Mouse (Mus musculus): ENCODE results near the gene Trib2. TPM values are rescaled to one million over a fixed set of nuclear protein-coding genes. Genes with fewer than 3 reads are reported as not detected.

Gene Trib2
- total RNA-seq, 2 experiments from 2014 or later: 39.1 to 41.1 TPM

DNA sequence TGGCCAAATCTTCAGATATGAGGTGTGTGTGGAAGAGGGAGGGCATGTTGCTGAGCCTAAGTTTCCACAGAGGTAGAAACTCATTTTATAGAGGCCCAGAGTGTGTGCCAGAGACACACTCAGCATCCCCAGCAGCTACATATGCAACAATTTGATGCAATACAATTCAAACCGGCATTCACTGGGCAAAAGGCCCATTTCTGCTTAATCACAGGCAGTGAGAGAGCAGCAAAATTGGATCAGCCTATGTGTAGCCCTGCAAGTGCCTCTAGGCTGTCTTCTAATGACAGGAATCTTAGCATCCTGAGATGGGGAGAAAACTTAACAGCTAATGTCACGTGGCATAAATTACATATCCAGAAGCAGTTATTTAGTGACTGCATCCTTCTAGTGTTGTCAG lies 26.5 kb downstream of the Trib2 start:
- intact Hi-C loops (cut with DNase I): no loop called here
- no peak for DNase-seq (ENCODE audit: low spot score)

DNA sequence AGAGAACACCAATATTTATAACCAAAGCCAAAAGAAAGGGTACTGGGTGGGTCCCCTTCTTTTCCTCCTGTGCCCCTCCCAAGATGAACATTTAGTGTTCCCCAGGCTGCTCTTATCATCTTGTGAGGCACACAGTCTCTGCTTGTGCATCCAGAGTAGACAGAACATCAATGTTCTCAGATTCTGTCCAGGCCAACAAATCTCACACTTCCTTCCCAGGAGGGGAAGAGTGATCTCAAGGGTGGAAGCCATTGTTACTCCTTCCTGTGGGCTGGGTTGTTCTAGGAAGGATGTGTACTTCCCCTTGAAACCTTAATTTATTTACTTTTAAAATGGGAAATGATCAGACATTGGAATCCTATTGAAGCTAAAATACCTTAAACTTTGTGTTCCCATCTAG lies 39.7 kb downstream of the Trib2 start:
- intact Hi-C loops (cut with DNase I): loop anchor here (5.0 kb wide), 1 partner anchor 75 kb away; no protein-coding TSS in a partner anchor
- no peak for DNase-seq (ENCODE audit: low spot score)

DNA sequence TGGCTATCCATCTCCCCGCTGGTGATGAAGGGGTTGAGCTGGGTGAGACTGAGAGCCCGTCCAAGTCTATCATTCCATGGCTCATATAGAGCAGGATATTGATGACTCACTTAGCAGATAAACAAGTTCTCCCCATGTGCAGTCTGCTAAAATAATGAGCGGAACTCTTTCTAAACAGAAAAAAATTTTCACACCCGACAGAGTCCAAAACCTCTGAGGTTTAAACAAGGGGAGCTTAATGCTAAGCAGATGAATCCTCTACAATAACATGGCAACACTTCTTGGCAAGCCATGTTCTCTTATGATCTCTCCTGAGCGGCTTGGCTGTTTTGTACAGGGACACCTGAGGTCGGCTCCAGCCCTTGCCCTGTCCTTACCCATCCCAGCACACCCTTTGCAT lies 45.0 kb downstream of the Trib2 start:
- intact Hi-C loops (cut with DNase I): no loop called here
- DNase-seq (ENCODE audit: low spot score): no peak

DNA sequence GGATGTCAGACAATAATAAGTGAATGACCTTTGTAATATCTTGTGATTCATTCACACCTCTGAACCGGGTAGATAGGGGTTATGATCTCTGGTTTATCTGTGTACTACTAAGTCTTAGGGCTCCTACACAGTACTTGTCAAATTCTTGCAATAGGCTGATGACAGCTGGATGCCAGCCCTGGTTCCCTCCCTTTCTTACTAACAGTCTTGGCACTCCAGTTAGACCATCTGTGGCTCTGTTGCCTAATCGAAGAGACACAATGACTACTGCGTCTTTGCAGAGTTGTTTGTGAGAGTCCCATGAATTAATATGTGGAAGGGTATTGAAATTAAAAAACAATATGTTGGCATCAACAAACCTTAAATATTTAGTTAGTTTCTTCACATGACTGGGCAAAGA lies 48.2 kb downstream of the Trib2 start:
- DNase-seq (ENCODE audit: low spot score): no peak
- intact Hi-C loops (cut with DNase I): no loop called here

DNA sequence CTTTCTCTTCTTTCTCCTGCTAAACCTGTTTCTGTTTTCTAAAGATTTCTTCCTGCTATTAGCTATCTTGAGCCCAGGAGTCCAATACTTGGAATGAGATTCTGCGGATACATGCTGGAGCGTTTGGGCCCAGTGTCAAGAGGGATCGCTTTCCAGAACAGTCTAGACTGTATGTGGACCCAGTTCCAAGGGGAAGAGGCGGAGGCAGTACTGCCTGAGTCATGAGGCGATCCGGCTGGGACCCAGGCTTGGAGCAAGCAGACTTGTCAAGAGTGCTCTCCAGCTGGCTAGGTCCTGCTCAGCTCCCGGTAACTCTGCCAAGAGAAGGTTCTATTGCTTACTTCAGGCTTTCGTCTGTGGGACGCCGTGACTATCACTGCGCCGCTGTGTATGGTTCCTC lies 50.7 kb downstream of the Trib2 start:
- peak; percentile 77 for DNase-seq (ENCODE audit: low spot score)
- intact Hi-C loops (cut with DNase I): no loop called here

DNA sequence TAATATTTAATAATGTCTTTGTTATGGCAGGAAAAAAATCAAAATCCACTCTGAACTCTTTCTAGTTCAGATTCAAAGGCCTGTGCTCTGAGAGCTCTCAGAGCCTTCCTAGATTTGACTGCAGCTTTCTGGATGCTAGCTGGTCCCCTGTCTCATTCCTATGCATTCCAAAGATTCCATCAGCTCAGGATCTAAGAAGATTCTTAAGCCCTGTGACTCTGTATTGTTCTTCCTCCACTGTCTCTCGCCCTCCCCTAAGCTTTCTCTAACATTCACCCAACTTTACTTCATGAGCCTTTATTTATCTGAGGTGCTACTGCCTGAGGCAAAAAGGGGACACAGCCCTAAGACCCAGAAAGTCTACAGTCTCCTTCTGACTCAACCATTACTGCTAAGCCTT lies 51.5 kb downstream of the Trib2 start:
- intact Hi-C loops (cut with DNase I): no loop called here
- no peak for DNase-seq (ENCODE audit: low spot score)

DNA sequence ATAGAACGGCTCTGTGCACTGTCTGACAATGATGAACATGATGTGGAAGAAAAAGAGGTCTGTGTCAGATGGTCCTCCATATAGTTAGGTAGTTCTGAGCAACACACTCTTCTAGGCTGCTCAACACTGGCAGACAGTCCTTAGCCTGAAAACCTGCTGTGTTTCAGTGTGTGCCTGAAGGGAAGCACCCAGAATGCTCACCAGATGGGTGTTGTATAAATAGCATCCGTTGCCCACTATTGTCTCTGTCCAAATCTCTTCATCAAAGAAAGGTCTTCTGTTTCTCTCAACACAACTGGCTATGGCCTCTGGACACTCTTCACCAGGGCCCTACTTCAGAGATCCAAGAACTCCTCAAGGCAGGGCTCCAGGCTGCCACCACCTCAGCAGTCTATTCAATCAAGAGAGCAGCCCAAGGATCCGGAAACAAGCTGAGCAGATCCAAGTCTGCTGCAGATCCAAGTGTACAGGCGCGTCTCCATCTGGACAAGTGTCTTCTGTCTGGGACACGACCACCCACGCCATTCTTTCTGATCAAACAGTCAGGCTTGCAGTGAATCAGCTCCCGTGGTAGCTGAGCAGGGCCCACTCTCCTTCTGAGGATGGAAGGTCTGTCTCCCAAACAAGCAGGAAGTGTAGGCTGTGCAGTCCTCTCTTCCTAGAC lies 55.1 kb downstream of the Trib2 start:
- no peak for DNase-seq (ENCODE audit: low spot score)

DNA sequence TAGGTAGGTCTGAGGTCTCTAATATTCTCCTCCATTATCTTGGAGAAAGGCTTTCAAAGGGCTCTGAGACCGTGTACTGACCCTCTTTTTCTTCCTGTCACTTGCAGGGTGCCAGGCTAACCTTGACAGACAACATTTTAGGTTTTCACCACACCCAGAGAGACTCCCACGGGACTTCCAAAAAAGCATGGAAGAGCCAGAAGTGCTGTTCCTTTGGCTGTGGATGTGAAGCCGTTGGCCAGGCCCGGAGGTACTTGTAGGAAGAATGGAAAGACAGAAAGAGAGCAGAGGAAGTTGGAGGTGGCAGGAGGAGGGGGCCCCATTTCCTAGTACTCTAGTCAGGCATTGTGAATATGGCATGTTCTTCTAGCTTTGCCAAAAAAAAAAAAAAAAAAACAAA lies 56.0 kb downstream of the Trib2 start:
- intact Hi-C loops (cut with DNase I): no loop called here

More for the DNA sequence above, 55.1 kb downstream of the Trib2 start:
- intact Hi-C loops (cut with DNase I): no loop called here

DNA sequence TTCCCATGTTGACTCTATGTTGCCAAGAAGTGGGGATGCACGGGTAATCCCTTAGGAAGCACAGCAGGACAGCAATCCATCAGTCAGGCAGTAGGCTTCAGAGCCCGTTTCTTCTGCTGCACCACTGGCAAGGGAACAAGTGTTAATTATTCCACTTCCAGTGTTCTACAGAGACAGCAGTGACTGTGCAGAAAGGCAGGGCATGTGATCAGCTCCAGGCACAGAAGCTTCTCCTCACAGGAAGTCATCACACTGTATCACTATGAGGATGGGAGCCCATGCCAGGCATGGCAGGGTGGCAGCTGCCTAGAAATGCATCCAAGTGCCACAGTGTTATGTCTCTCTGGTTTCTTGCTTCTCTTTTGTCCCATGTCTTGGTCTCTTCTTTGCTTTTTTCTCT lies 57.9 kb downstream of the Trib2 start:
- no peak for DNase-seq (ENCODE audit: low spot score)

More for the DNA sequence above, 56.0 kb downstream of the Trib2 start:
- no peak for DNase-seq (ENCODE audit: low spot score)

DNA sequence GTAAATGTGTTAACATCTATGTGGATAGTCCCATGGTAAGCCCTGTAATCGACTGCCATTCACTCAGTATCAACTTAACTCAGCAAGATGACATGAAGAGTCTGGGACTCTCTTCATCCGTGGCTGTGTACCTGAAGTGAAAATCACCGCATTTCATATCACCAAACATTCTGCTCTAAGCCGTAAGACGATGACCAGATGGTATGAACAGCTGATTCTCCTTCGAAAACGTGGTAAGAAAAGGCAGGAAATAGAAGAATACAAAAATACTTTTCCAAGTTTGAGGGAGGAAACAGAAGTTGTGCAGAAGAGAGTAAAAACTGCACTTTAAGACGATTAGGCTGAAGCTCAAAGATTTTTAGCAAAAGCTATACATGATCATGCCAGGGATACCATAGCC lies 59.4 kb downstream of the Trib2 start:
- DNase-seq (ENCODE audit: low spot score): no peak
- intact Hi-C loops (cut with DNase I): no loop called here

More for the DNA sequence above, 57.9 kb downstream of the Trib2 start:
- intact Hi-C loops (cut with DNase I): no loop called here

DNA sequence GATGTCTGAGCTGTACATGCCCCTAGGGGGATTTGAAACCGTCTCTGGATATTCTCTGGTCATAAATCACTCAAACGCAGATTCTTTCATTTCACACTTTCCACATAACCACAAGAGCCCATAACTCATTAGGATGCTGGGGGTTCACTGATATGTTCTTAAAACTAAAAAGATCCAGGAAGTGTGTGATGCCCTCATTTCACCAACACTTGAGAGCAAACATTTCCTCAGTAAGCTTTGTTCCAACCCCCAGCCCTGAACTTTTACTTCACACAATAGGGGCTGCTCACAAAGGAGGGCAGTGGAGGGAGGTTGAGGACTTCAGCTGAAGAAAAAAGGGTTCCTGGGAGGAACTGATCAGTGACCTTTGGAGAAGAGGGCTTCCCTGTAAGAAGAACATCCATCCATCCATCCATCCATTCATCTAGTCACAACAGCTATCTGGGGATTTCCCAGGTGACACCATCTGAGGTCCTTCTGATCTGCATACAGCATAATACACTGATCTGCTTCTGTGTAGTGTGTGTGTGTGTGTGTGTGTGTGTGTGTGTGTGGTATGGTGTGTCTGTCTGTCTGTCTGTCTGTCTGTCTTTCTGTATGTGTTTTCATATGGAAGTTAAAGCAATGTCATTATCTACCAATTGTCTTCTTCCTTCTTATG lies 61.6 kb downstream of the Trib2 start:
- no peak for DNase-seq (ENCODE audit: low spot score)
- intact Hi-C loops (cut with DNase I): no loop called here

DNA sequence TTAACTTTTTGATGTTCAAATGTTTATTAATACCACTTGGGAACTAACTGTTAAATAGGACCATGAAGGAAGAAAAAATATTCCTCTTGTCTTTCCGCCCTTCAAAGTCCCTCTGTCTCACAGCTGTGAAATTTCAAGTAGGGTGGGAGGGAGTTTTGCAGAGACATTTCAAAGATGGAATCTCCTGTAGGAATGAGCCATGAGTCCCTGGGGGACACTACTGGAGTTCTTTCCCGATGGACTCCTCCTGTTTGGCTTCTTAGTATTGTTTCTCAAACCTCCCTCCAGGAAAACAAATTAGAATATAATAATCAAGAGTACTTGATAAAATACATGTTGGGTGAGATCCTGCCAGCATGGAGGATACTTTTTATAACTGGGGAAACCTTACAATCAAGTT lies 62.1 kb downstream of the Trib2 start:
- intact Hi-C loops (cut with DNase I): no loop called here
- DNase-seq (ENCODE audit: low spot score): no peak

DNA sequence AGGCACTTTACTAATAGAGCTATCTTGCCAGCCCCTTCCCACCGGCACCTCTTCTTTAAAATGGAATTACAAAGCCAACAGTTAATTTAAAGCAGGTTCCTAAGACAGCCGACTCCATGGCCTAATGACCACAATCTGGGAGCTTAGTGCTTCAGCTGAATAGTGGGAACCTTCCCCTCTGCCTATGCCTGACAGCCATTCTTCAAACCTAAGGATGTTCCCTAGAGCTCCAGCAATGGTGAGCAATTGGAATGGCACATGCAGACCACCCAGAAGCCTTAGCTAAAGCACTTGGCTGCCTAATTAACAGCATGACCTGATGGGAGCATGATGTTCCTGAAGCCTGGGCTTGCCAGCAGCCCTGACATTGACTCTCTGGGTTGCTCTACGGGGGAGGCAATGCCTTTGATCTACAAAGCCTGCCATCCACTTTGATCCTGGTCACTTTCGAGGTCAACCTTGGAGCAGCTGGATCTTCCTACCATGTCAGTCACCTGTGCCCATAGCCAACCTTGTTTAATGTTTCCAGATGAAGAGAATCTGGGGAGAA lies 67.0 kb downstream of the Trib2 start:
- intact Hi-C loops (cut with DNase I): no loop called here
- DNase-seq (ENCODE audit: low spot score): no peak

DNA sequence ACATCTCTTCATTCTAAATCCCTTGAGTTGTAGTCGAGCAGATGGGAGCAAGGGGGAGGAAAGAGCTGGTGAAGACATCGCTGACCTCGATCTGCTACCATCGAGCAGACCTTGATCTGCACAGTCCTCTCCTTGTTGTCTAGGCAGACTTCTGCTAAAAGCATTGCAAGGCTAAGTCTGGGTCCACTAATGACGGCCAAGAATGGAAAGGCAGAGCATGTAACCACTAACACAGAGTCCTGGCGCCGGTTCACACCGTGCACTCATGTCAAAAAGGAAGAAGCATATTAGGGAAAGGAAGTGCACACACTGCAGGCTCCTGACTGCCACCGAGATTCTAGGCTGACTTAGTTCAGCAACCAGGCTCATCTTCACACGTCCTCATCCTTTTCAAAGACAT lies 71.0 kb downstream of the Trib2 start:
- intact Hi-C loops (cut with DNase I): no loop called here
- DNase-seq (ENCODE audit: low spot score): no peak

Small RNA genes within 50 kb of the gene (microRNA-seq; reads per million reads assigned to microRNA genes)
- gene Mir6387: not detected
